In the genomic region with DNA sequence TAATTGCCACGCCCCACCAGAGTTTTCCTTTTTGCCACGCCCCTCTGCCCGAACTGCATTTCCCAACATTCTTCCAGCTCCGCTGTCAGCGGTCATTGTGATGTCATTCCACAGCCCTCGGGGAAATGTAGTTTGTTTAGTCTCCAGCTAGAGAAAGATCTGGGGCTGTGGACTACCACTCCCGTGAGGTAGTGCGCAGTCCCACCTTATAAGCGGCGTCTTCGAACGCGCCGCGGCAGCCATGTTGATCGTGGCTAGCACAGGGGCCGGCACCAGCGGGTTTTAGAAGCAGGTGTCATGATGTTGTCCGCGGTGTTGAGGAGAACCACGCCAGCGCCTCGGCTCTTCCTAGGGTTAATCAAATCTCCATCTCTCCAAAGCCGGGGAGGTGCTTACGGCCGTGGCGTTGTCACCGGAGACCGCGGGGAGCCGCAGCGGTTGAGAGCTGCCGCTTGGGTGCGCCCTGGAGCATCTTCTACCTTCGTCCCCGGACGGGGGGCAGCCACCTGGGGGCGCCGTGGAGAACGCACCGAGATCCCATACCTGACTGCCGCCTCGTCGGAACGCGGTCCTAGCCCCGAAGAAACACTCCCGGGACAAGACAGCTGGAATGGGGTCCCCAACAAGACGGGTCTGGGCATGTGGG, we compare ENCODE assay signal across 8 mouse cellular contexts. TPM values are rescaled to one million over a fixed set of nuclear protein-coding genes. Genes with fewer than 3 reads are reported as not detected.
DNase-seq lines count a peak whose midpoint lies in the region; ATAC-seq and TF ChIP-seq lines count a peak whose summit lies in the region.

Gene Clpb (plus strand): TSS at position 120 of the 646 bp plus-strand sequence.

- H3K9me3 ChIP-seq in G1E (replicated peaks), result peaks cover 2% of the 10 kb centered on the region; the same call in 1 of the 2 replicates
- H3K9me3 ChIP-seq in forebrain, embryonic 16.5 days (ENCODE audit: control insufficient read depth, low read length), result peaks cover 2% of the 10 kb centered on the region; the same call in 1 of the 2 replicates
- no peaks in the 10 kb centered on the region for H3K9me3 ChIP-seq in lung, embryonic 14.5 days (ENCODE audit: low read depth, low read length)

- peak; percentile 97 for ATAC-seq in G1E (ENCODE audit: extremely low read depth, insufficient number of reproducible peaks, low FRiP score, poor library complexity, severe bottlenecking)
- peak; percentile 99 for ATAC-seq in forebrain, embryonic 16.5 days
- ATAC-seq in lung, embryonic 14.5 days (ENCODE audit: insufficient read depth), result peak; percentile 99

- H3K9ac ChIP-seq in forebrain, embryonic 16.5 days (replicated peaks; ENCODE audit: low read depth, low read length), result peak within 1 kb of the TSS; percentile 66
- H3K9ac ChIP-seq in lung, embryonic 14.5 days, result peak within 1 kb of the TSS; percentile 40

- peak; percentile 69; the same call in 1 of the 2 replicates for TF ChIP-seq POLR2A in olfactory bulb, adult 2 months (IDR thresholded peaks at IDR 0.05; ENCODE audit: insufficient read depth, low read depth, low read length)
- TF ChIP-seq POLR2A in thymus, adult 2 months (IDR thresholded peaks at IDR 0.05; ENCODE audit: control insufficient read depth, extremely low read depth, insufficient read depth, low read length, poor library complexity), result 0 out of 2 replicates have a peak, but pooled peaks have one; percentile 33

- peaks cover 6% of the 10 kb centered on the region for H3K27me3 ChIP-seq in G1E (ENCODE audit: insufficient read depth, low read length)
- H3K27me3 ChIP-seq in forebrain, embryonic 16.5 days (replicated peaks; ENCODE audit: control insufficient read depth, insufficient read depth, low read length), result no peaks in the 10 kb centered on the region
- no peaks in the 10 kb centered on the region for H3K27me3 ChIP-seq in lung, embryonic 14.5 days (ENCODE audit: insufficient read depth, low read length)
- no peaks in the 10 kb centered on the region for H3K27me3 ChIP-seq in thymus, adult 2 months (ENCODE audit: control insufficient read depth, insufficient read depth, low read length)

- peak; percentile 64 for TF ChIP-seq CTCF in G1E (IDR thresholded peaks at IDR 0.05; ENCODE audit: low read depth, low read length)
- TF ChIP-seq CTCF in layer of hippocampus, adult 2 months (conservative IDR thresholded peaks at IDR 0.05), result peak; percentile 95
- TF ChIP-seq CTCF in lung, embryonic 14.5 days (IDR thresholded peaks at IDR 0.05; ENCODE audit: low read depth), result peak; percentile 83
- TF ChIP-seq CTCF in olfactory bulb, adult 2 months (IDR thresholded peaks at IDR 0.05; ENCODE audit: insufficient read depth, low read depth, low read length), result peak; percentile 96
- peak; percentile 96 for TF ChIP-seq CTCF in thymus, adult 2 months (IDR thresholded peaks at IDR 0.05; ENCODE audit: borderline replicate concordance, control insufficient read depth, extremely low read depth, insufficient read depth, low read length, poor library complexity)

- H3K4me1 ChIP-seq in G1E (ENCODE audit: insufficient read depth, low read depth, low read length), result peaks cover 23% of the 10 kb centered on the region
- H3K4me1 ChIP-seq in forebrain, embryonic 16.5 days (replicated peaks; ENCODE audit: control insufficient read depth, insufficient read depth, low read length), result peaks cover 23% of the 10 kb centered on the region
- H3K4me1 ChIP-seq in lung, embryonic 14.5 days (ENCODE audit: insufficient read depth), result peaks cover 6% of the 10 kb centered on the region; the same call in 1 of the 2 replicates
- peaks cover 16% of the 10 kb centered on the region for H3K4me1 ChIP-seq in olfactory bulb, adult 2 months (ENCODE audit: control insufficient read depth, insufficient read depth, low read length)
- H3K4me1 ChIP-seq in thymus, adult 2 months (replicated peaks; ENCODE audit: control insufficient read depth, insufficient read depth, low read length), result peaks cover 5% of the 10 kb centered on the region

- H3K4me2 ChIP-seq in forebrain, embryonic 16.5 days (ENCODE audit: low read length), result peak within 1 kb of the TSS; percentile 69
- H3K4me2 ChIP-seq in lung, embryonic 14.5 days, result peak within 1 kb of the TSS; percentile 79

- peak within 1 kb of the TSS; percentile 67 for H3K27ac ChIP-seq in forebrain, embryonic 16.5 days (ENCODE audit: low read length)
- peak within 1 kb of the TSS; percentile 90 for H3K27ac ChIP-seq in layer of hippocampus, adult 2 months
- H3K27ac ChIP-seq in lung, embryonic 14.5 days (ENCODE audit: low read depth), result peak within 1 kb of the TSS; percentile 60; the same call in 1 of the 2 replicates
- H3K27ac ChIP-seq in olfactory bulb, adult 2 months (ENCODE audit: insufficient read depth, low read depth, low read length), result no peak within 1 kb of the TSS
- no peak within 1 kb of the TSS for H3K27ac ChIP-seq in thymus, adult 2 months (ENCODE audit: control insufficient read depth, insufficient read depth, low read length)

- peaks cover 30% of the 10 kb centered on the region for H3K36me3 ChIP-seq in G1E (replicated peaks)
- no peaks in the 10 kb centered on the region for H3K36me3 ChIP-seq in forebrain, embryonic 16.5 days (ENCODE audit: control insufficient read depth, insufficient read depth)
- no peaks in the 10 kb centered on the region for H3K36me3 ChIP-seq in lung, embryonic 14.5 days (ENCODE audit: insufficient read depth)
- no peaks in the 10 kb centered on the region for H3K36me3 ChIP-seq in thymus, adult 2 months (ENCODE audit: control insufficient read depth, insufficient read depth, low read length)

- intact Hi-C loops in heart, postnatal 36 days (cut with DNase I), result loop anchor here (2.0 kb wide), 1 partner anchor 231 kb away; no protein-coding TSS in a partner anchor

- DNase-seq in G1E (ENCODE audit: low spot score), result peak; percentile 89
- DNase-seq in cerebellum, adult 18-20 months, result peak; percentile 89 to 98
- peak; percentile 87 to 89 for DNase-seq in heart, postnatal 36 days
- DNase-seq in layer of hippocampus, adult 2 months (ENCODE audit: low spot score in 2 of 2), result peak; percentile 92 to 98
- peak; percentile 98 for DNase-seq in lung, embryonic 14.5 days
- DNase-seq in thymus, adult 2 months, result peak; percentile 85

- peak within 1 kb of the TSS; percentile 79 for H3K4me3 ChIP-seq in G1E (ENCODE audit: low read depth, low read length)
- H3K4me3 ChIP-seq in forebrain, embryonic 16.5 days (replicated peaks; ENCODE audit: low read length), result peak within 1 kb of the TSS; percentile 81
- H3K4me3 ChIP-seq in layer of hippocampus, adult 2 months, result peak within 1 kb of the TSS; percentile 68
- peak within 1 kb of the TSS; percentile 68 for H3K4me3 ChIP-seq in lung, embryonic 14.5 days (ENCODE audit: low read depth, low read length)
- H3K4me3 ChIP-seq in olfactory bulb, adult 2 months (ENCODE audit: insufficient read depth, low read depth, low read length), result peak within 1 kb of the TSS; percentile 78
- H3K4me3 ChIP-seq in thymus, adult 2 months (ENCODE audit: control insufficient read depth, insufficient read depth, low read length), result peak within 1 kb of the TSS; percentile 57

- under 1% methylated on average over 49 of the region's 49 CpGs for WGBS in forebrain, embryonic 16.5 days
- WGBS in lung, embryonic 14.5 days, result under 1% methylated on average over 49 of the region's 49 CpGs
- 1% methylated on average over 49 of the region's 49 CpGs for WGBS in olfactory bulb, adult 2 months
- WGBS in thymus, adult 2 months, result 3% methylated on average over 49 of the region's 49 CpGs

RNA-seq across cellular contexts. Expression of gene Clpb, which starts in this region (rescaled TPM):
- total RNA-seq in G1E (2014; fragmentation: Nextera tagmentation), result 17.5 and 25.6 TPM in 2 replicates
- 23.1 and 29.9 TPM in 2 replicates for total RNA-seq in G1E (2017)
- 20.2 and 30.2 TPM in 2 replicates for polyA plus RNA-seq in G1E (2012)
- 42.0 and 51.9 TPM in 2 replicates for polyA plus RNA-seq in forebrain, embryonic 16.5 days (2015; fragmentation: Nextera tagmentation; extraction: Ambion mirVana)
- total RNA-seq in heart, postnatal 36 days (2021), result 10 to 100 TPM; 71.6 to 81.0 TPM
- total RNA-seq in layer of hippocampus, adult 2 months (2021), result 10 to 100 TPM; 53.5 to 55.0 TPM
- polyA plus RNA-seq in lung, embryonic 14.5 days (2014; fragmentation: Nextera tagmentation; extraction: Ambion mirVana), result 55.6 and 56.5 TPM in 2 replicates
- polyA plus RNA-seq in olfactory bulb, adult 2 months (2012; ENCODE audit: insufficient read depth, insufficient read length, low replicate concordance, missing spikeins), result not detected in 2 replicates
- 16.8 and 25.8 TPM in 2 replicates for polyA plus RNA-seq in thymus, adult 2 months (2012; rRNA removed)

Comparison
In these comparisons a context has a peak if more than half of its experiments do, and no peak if none do; other contexts are left out.
1. RNA of gene Clpb (polyA plus RNA-seq): 55.6 to 56.5 TPM in lung, embryonic 14.5 days, 42.0 to 51.9 TPM in forebrain, embryonic 16.5 days, 20.2 to 30.2 TPM in G1E and 16.8 to 25.8 TPM in thymus, adult 2 months; not detected in olfactory bulb, adult 2 months; every median in the first group is over 10 times any median in the second.
2. H3K27ac ChIP-seq: peak in forebrain, embryonic 16.5 days (single experiment), layer of hippocampus, adult 2 months (single experiment) and lung, embryonic 14.5 days (single experiment); none in olfactory bulb, adult 2 months (single experiment) and thymus, adult 2 months (single experiment).
3. Peak in every context shown above with its lines, with median percentiles within 50 percentile points of each other: ATAC-seq, DNase-seq, H3K4me3 ChIP-seq and CTCF ChIP-seq.